Mouse (Mus musculus): Measurements from ENCODE around the gene Arsa. TPM values are rescaled to one million over a fixed set of nuclear protein-coding genes. Genes with fewer than 3 reads are reported as not detected.
A peak's percentile ranks its signal among the peaks of the same experiment; 100 is the strongest.

Gene Arsa
- polyA plus RNA-seq, 1 experiment = 43.0 TPM

DNA sequence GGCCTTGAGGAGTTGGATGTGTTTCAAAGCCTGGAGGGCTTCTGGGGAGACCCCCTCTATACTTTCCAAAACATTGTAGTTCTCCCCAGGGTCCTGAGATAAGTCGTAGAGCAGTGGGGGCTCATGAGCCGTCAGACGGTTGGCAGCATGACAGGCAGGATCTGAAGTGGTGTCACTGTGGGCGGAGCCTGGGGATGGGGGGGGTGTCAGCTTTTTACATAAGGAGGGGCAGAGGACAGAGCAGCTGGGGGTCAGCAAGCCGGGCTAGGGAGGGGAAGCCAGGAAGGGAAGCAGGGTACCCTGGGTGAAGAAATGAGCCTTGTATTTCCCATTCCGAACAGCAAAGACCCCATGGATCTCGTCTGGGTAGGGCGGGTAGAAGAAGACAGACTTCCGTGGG lies 3.9 kb downstream of the Arsa start:
- 95% methylated on average over 9 of the region's 9 CpGs for WGBS
- H3K27ac ChIP-seq (ENCODE audit: control insufficient read depth, insufficient read depth, low read length) = no peak overlapping the region
- TF ChIP-seq POLR2A (IDR thresholded peaks at IDR 0.05; ENCODE audit: control insufficient read depth, extremely low read depth, insufficient read depth, low read length, poor library complexity) (no peak), CTCF (IDR thresholded peaks at IDR 0.05; ENCODE audit: borderline replicate concordance, control insufficient read depth, extremely low read depth, insufficient read depth, low read length, poor library complexity) (no peak)
- DNase-seq = no peak
- H3K4me3 ChIP-seq (ENCODE audit: control insufficient read depth, insufficient read depth, low read length) = no peak overlapping the region
- H3K36me3 ChIP-seq (ENCODE audit: control insufficient read depth, insufficient read depth, low read length) = no peaks in the 10 kb centered on the region
- H3K27me3 ChIP-seq (ENCODE audit: control insufficient read depth, insufficient read depth, low read length) = no peaks in the 10 kb centered on the region
- H3K4me1 ChIP-seq (replicated peaks; ENCODE audit: control insufficient read depth, insufficient read depth, low read length) = peaks cover 16% of the 10 kb centered on the region

DNA sequence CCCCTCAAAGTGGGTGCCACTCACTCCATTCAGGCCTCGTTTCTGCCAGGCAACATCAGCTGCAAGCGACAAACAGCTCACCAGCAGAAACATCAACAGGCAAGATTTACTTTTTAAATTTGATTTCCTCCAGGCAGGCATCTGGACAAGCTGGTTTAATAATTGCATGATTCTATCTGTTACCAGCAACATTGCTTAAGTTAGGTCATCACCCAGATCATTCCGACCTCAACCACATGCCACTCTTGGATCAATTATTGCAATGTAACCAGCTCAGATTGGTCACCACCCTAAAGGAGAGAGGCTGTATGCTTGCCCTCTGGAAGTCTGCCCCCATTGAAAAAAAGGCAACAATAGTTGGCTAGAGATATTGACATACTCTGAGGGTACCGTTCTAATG lies 5.7 kb downstream of the Arsa start:
- TF ChIP-seq CTCF (IDR thresholded peaks at IDR 0.05; ENCODE audit: borderline replicate concordance, control insufficient read depth, extremely low read depth, insufficient read depth, low read length, poor library complexity) (no peak), POLR2A (IDR thresholded peaks at IDR 0.05; ENCODE audit: control insufficient read depth, extremely low read depth, insufficient read depth, low read length, poor library complexity) (no peak)
- WGBS = 93% methylated on average over 4 of the region's 4 CpGs
- H3K4me1 ChIP-seq (replicated peaks; ENCODE audit: control insufficient read depth, insufficient read depth, low read length) = peaks cover 13% of the 10 kb centered on the region
- H3K36me3 ChIP-seq (ENCODE audit: control insufficient read depth, insufficient read depth, low read length) = no peaks in the 10 kb centered on the region
- no peak overlapping the region for H3K4me3 ChIP-seq (ENCODE audit: control insufficient read depth, insufficient read depth, low read length)
- no peak overlapping the region for H3K27ac ChIP-seq (ENCODE audit: control insufficient read depth, insufficient read depth, low read length)
- no peak for DNase-seq
- H3K27me3 ChIP-seq (ENCODE audit: control insufficient read depth, insufficient read depth, low read length) = no peaks in the 10 kb centered on the region

DNA sequence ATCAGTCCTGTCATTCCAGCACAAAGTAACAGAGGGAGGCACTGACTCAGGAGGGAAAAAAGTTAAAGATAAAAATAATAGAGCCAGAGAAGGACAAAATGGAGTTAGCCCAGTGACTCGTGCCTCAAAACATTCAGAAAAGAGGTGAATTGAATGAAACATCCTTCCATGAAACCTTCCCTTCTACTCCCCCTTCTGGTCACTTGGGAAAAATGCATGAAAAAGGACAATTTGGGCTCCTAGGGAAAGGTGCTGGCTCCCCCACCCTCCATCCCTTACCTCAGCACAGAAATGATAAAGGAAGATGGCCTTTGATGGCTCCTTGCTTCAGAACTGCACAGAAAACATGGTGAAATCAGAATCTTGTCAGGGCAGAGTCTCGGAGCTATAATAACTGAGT lies 8.6 kb downstream of the Arsa start:
- TF ChIP-seq POLR2A (IDR thresholded peaks at IDR 0.05; ENCODE audit: control insufficient read depth, extremely low read depth, insufficient read depth, low read length, poor library complexity) = no peak
- TF ChIP-seq CTCF (IDR thresholded peaks at IDR 0.05; ENCODE audit: borderline replicate concordance, control insufficient read depth, extremely low read depth, insufficient read depth, low read length, poor library complexity) = no peak
- Histone ChIP-seq H3K4me3 (ENCODE audit: control insufficient read depth, insufficient read depth, low read length) (no peak overlapping the region), H3K36me3 (ENCODE audit: control insufficient read depth, insufficient read depth, low read length) (no peaks in the 10 kb centered on the region), H3K27me3 (ENCODE audit: control insufficient read depth, insufficient read depth, low read length) (no peaks in the 10 kb centered on the region), H3K4me1 (replicated peaks; ENCODE audit: control insufficient read depth, insufficient read depth, low read length) (no peaks in the 10 kb centered on the region), H3K27ac (ENCODE audit: control insufficient read depth, insufficient read depth, low read length) (no peak overlapping the region)
- DNase-seq = no peak
- WGBS = 33% methylated on average over 2 of the region's 2 CpGs

DNA sequence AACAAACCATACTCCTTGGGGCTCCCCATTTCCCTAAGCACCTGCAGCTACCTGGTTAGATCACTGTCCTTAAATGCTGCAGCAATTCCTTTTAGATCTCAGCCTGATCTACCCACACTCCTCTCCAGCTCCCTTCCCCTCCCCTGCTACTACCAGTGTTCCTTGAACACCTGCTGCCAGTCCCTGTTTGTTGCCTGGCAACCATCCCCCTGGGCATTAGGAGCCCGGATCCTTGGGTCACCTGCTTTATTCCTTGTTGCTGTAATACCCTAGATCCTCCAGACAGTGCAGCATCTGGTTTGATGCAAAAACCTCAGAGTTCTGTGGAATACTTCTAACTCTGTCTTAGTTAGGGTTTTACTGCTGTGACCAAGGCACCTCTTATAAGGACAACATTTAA lies 12.2 kb downstream of the Arsa start:
- Histone ChIP-seq H3K27me3 (ENCODE audit: control insufficient read depth, insufficient read depth, low read length) (no peaks in the 10 kb centered on the region), H3K27ac (ENCODE audit: control insufficient read depth, insufficient read depth, low read length) (no peak overlapping the region), H3K4me3 (ENCODE audit: control insufficient read depth, insufficient read depth, low read length) (no peak overlapping the region), H3K4me1 (replicated peaks; ENCODE audit: control insufficient read depth, insufficient read depth, low read length) (no peaks in the 10 kb centered on the region), H3K36me3 (ENCODE audit: control insufficient read depth, insufficient read depth, low read length) (no peaks in the 10 kb centered on the region)
- no peak for DNase-seq
- no peak for TF ChIP-seq CTCF (IDR thresholded peaks at IDR 0.05; ENCODE audit: borderline replicate concordance, control insufficient read depth, extremely low read depth, insufficient read depth, low read length, poor library complexity)
- TF ChIP-seq POLR2A (IDR thresholded peaks at IDR 0.05; ENCODE audit: control insufficient read depth, extremely low read depth, insufficient read depth, low read length, poor library complexity) = no peak
- 41% methylated on average over 1 of the region's 1 CpGs for WGBS

DNA sequence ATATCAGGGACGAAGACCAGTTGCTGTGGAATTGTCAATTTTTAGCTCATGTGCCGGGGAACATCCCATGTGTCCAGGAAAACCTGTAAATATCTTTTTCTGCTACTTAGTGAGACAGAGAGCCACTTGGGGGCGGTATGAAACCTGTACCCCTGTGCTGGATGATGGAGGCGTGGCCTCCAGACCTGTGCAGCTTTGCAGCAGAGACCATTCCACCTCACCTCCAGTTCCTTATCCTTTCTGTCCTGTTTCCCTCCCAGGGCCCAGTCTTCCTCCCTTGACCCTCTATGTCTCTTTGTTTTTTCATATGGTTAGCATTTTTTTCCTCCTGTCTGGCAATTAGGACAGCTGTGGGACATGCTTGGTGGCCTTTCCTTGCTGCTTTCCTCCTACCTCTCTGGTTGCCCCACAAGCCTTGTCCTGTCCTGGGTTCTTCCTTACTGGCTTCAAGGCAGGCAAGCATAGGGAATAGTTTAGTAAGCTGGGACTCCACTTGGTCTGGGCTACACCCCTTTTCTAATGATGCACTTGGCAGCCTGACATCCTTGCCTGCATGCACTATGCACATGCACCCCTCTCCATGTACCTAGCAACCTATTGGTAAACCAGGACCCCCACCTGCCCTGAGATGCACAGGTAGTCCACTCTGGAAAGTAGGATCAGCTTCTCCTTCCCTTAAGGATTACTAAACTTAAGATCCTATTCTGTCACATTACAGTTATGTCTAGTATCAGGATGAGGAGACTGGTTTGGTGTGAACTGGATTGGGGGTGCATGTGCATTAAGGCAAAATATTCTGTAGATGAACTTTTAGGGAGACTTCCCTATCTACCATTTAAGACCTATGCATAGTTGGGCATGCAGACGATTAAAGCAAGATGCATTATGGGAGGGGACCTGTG lies 13.6 kb downstream of the Arsa start:
- peak; percentile 27 for DNase-seq
- 42% methylated on average over 5 of the region's 5 CpGs for WGBS
- Histone ChIP-seq H3K27me3 (ENCODE audit: control insufficient read depth, insufficient read depth, low read length) (no peaks in the 10 kb centered on the region), H3K27ac (ENCODE audit: control insufficient read depth, insufficient read depth, low read length) (no peak overlapping the region), H3K4me3 (ENCODE audit: control insufficient read depth, insufficient read depth, low read length) (no peak overlapping the region), H3K4me1 (replicated peaks; ENCODE audit: control insufficient read depth, insufficient read depth, low read length) (peaks cover 5% of the 10 kb centered on the region), H3K36me3 (ENCODE audit: control insufficient read depth, insufficient read depth, low read length) (no peaks in the 10 kb centered on the region)
- TF ChIP-seq POLR2A (IDR thresholded peaks at IDR 0.05; ENCODE audit: control insufficient read depth, extremely low read depth, insufficient read depth, low read length, poor library complexity) (no peak), CTCF (IDR thresholded peaks at IDR 0.05; ENCODE audit: borderline replicate concordance, control insufficient read depth, extremely low read depth, insufficient read depth, low read length, poor library complexity) (no peak)

DNA sequence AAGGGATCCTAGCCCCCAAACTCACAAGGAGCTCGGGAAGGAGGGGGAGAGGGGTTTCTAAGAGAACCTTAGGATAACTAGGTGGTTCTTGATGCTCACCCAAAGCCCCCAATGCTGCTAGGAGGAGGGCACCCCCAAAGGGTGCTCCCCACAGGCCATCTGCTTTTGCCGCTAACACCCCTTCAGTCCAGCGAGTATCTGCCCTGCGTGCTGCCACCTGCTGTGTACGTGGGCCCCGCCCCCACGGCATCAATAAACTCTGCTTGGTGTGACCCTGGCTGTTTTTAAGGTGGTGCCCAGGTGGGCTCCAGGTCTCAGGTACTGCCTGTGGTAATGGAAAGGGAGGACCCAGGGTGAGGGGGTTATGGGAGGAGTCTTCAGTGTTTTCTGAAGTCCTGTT lies 15.0 kb downstream of the Arsa start:
- no peak for DNase-seq
- Histone ChIP-seq H3K27me3 (ENCODE audit: control insufficient read depth, insufficient read depth, low read length) (no peaks in the 10 kb centered on the region), H3K36me3 (ENCODE audit: control insufficient read depth, insufficient read depth, low read length) (no peaks in the 10 kb centered on the region), H3K4me1 (replicated peaks; ENCODE audit: control insufficient read depth, insufficient read depth, low read length) (peaks cover 5% of the 10 kb centered on the region), H3K4me3 (ENCODE audit: control insufficient read depth, insufficient read depth, low read length) (no peak overlapping the region), H3K27ac (ENCODE audit: control insufficient read depth, insufficient read depth, low read length) (no peak overlapping the region)
- 84% methylated on average over 7 of the region's 7 CpGs for WGBS
- TF ChIP-seq CTCF (IDR thresholded peaks at IDR 0.05; ENCODE audit: borderline replicate concordance, control insufficient read depth, extremely low read depth, insufficient read depth, low read length, poor library complexity) (no peak), POLR2A (IDR thresholded peaks at IDR 0.05; ENCODE audit: control insufficient read depth, extremely low read depth, insufficient read depth, low read length, poor library complexity) (no peak)

Measured in thymus, adult 2 months (tissue).